Mouse (Mus musculus) forebrain, embryonic 11.5 days (tissue): ENCODE measurements around the gene Vav3. TPM values are rescaled to one million over a fixed set of nuclear protein-coding genes. Genes with fewer than 3 reads are reported as not detected.

Experiments used
- ATAC-seq: fragments of 200-750 bp; cut with Nextera tagmentation; replicated peaks from 2 replicates; pipeline ENCODE4 v1.8.0; 2017; ENCODE audit warnings: moderate TSS enrichment; ENCODE audit not compliant: low FRiP score
- DNase-seq: peaks from one replicate; pipeline ENCODE4 v3.0.0-alpha.2; 2017; ENCODE audit warnings: low spot score
- H3K27ac ChIP-seq: fragments of 300-500 bp; sonication (generic); 2 replicates; pipeline ENCODE4 v1.5.1; 2014; ENCODE audit warnings: low read depth, low read length
- H3K27me3 ChIP-seq: fragments of 300-500 bp; sonication (generic); 2 replicates; pipeline ENCODE4 v1.6.1; 2014; ENCODE audit warnings: mild to moderate bottlenecking, low read length, mixed read lengths; ENCODE audit not compliant: control insufficient read depth, insufficient read depth
- H3K36me3 ChIP-seq: fragments of 300-500 bp; sonication (generic); 2 replicates; pipeline ENCODE4 v1.6.1; 2014; ENCODE audit warnings: mild to moderate bottlenecking, low read length, moderate library complexity, mixed read lengths; ENCODE audit not compliant: control insufficient read depth, insufficient read depth
- H3K4me1 ChIP-seq: fragments of 300-500 bp; sonication (generic); replicated peaks from 2 replicates; pipeline ENCODE4 v1.6.1; 2014; ENCODE audit warnings: low read length, mixed read lengths; ENCODE audit not compliant: control insufficient read depth, insufficient read depth
- H3K4me2 ChIP-seq: fragments of 300-500 bp; sonication (generic); 2 replicates; pipeline ENCODE4 v1.6.1; 2014; ENCODE audit warnings: low read depth, mild to moderate bottlenecking, low read length, moderate library complexity, mixed read lengths; ENCODE audit not compliant: severe bottlenecking
- H3K4me3 ChIP-seq: fragments of 300-500 bp; sonication (generic); 2 replicates; pipeline ENCODE4 v1.5.1; 2014; ENCODE audit warnings: low read depth, low read length
- H3K9ac ChIP-seq: fragments of 300-500 bp; sonication (generic); 2 replicates; pipeline ENCODE4 v1.6.1; 2014; ENCODE audit warnings: low read length
- H3K9me3 ChIP-seq: fragments of 300-500 bp; sonication (generic); 2 replicates; pipeline ENCODE4 v1.6.1; 2016; ENCODE audit warnings: low read length, mixed read lengths; ENCODE audit not compliant: control insufficient read depth
- WGBS: fragments of 180-500 bp; shearing (Covaris S2); extraction: QIAGEN DNeasy Blood & Tissue Kit; methylation state at CpG from one replicate; pipeline ENCODE4 v1.1.7; 2014; 5-methylcytosine and 5-hydroxymethylcytosine counted together
- polyA plus RNA-seq: library from polyadenylated mRNA; unstranded; fragments of >200 nt; fragmentation: Nextera tagmentation; extraction: Ambion mirVana; gene quantifications from 2 replicates; pipeline ENCODE4 v1.2.1, GENCODE M21; 2014

Vav3 gene
- polyA plus RNA-seq, 1 experiment from 2014 or later = 9.2 TPM

DNA sequence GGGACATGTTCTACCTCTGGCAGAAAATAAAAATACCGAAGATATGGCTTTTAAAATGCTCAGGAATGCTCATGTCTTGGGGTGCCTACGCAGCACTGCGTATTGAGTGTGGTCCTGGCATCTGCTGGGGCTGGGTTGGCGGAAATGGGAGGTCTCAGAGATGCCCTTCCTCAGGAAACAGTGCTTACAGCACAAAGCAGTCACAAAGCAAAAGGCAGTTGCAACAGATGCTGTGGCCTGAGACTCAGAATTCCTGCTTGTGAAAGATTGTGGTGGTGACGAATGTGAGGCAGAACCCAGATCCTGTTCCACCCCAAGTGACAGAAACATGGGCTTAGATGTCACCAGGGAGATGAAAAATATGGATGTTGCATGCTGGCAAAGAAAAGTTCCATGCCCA lies 21.4 kb downstream of the Vav3 start:
- DNase-seq (no peak), ATAC-seq (no peak)
- Histone ChIP-seq H3K9me3 (no peaks in the 10 kb centered on the region), H3K4me2 (no peak overlapping the region), H3K27ac (no peak overlapping the region), H3K27me3 (no peaks in the 10 kb centered on the region), H3K9ac (no peak overlapping the region), H3K36me3 (no peaks in the 10 kb centered on the region), H3K4me3 (no peak overlapping the region), H3K4me1 (no peaks in the 10 kb centered on the region)
- 89% methylated on average over 5 of the region's 5 CpGs for WGBS

DNA sequence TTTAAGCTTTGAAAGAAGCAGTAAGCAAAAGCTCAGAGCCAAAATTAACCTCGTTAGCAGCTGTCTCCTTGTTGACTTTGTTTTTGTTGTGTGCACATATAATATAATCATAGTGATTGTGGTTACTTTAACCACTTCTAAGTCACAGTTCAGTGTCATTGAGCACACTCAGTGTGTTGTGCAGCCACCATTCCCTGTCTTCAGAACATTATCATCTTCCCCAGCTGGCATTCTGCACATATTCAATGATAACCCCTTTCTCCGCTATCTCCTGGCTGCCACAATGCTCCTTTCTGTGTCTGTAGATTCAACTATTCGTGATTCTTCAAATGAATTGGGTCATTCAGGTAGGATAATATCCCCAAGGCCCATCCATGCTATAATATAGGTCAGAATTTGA lies 21.9 kb downstream of the Vav3 start:
- Histone ChIP-seq H3K27ac (no peak overlapping the region), H3K36me3 (no peaks in the 10 kb centered on the region), H3K9ac (no peak overlapping the region), H3K27me3 (no peaks in the 10 kb centered on the region), H3K4me3 (no peak overlapping the region), H3K4me1 (no peaks in the 10 kb centered on the region), H3K9me3 (no peaks in the 10 kb centered on the region), H3K4me2 (no peak overlapping the region)
- no peak for ATAC-seq
- DNase-seq = no peak
- WGBS = 81% methylated on average over 3 of the region's 3 CpGs

GRCm38 (mm10) chr3:109363522-109363921 lies 23.1 kb downstream of the Vav3 start:
- Histone ChIP-seq H3K36me3 (no peaks in the 10 kb centered on the region), H3K4me3 (no peak overlapping the region), H3K4me2 (no peak overlapping the region), H3K27ac (no peak overlapping the region), H3K27me3 (no peaks in the 10 kb centered on the region), H3K4me1 (no peaks in the 10 kb centered on the region), H3K9me3 (no peaks in the 10 kb centered on the region), H3K9ac (no peak overlapping the region)
- no peak for DNase-seq
- no peak for ATAC-seq
- WGBS = 83% methylated on average over 5 of the region's 5 CpGs

DNA sequence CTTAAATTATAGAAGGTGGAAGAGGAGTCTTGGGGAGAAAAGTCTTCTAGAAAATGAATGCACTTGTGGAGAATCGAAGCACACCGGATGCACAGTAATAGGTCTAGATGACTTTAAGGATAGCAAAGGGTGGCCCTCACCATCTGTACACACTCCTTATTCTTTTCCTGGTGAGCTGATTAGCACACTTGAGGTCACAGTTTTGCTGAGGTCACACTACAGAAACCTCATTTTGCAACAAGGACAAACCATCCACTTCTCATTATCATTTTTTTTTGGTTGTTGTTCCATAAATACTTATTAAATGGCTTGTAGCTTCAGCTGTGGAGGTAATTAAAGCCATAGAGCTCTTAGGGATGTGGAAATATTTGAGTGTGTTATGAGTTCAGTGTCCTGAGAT lies 25.4 kb downstream of the Vav3 start:
- H3K9me3 ChIP-seq = no peaks in the 10 kb centered on the region
- DNase-seq = no peak
- H3K4me2 ChIP-seq = no peak overlapping the region
- H3K9ac ChIP-seq = no peak overlapping the region
- H3K27ac ChIP-seq = no peak overlapping the region
- no peak overlapping the region for H3K4me3 ChIP-seq
- no peaks in the 10 kb centered on the region for H3K27me3 ChIP-seq
- H3K36me3 ChIP-seq = no peaks in the 10 kb centered on the region
- H3K4me1 ChIP-seq = no peaks in the 10 kb centered on the region
- 85% methylated on average over 2 of the region's 2 CpGs for WGBS
- ATAC-seq = no peak

DNA sequence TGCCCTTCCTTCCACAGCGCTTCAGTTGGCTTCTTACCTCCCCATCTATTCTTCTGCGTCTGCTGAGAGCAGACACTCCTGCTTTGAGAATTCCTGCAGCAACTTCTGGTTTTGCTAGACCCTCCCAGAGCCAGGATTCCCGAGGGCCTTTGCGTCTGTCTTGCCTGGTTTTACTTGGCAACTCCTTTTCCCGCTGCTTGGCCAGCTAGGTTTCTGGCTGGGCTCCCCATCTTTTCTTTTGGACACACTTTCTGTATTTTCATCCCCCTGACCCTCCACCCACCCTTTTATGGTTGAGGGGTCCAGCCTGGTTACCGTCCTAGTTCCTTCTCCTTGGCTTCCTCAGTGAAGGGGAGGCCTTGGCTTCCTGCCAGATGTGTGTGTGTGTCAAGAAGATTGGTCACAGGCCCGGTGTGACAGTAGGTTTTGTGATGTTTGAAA lies 26.0 kb downstream of the Vav3 start:
- no peak overlapping the region for H3K27ac ChIP-seq
- 80% methylated on average over 7 of the region's 7 CpGs for WGBS
- no peak overlapping the region for H3K4me3 ChIP-seq
- H3K36me3 ChIP-seq = no peaks in the 10 kb centered on the region
- no peak overlapping the region for H3K4me2 ChIP-seq
- ATAC-seq = no peak
- H3K4me1 ChIP-seq = no peaks in the 10 kb centered on the region
- no peak overlapping the region for H3K9ac ChIP-seq
- H3K27me3 ChIP-seq = no peaks in the 10 kb centered on the region
- no peaks in the 10 kb centered on the region for H3K9me3 ChIP-seq
- DNase-seq = no peak

DNA sequence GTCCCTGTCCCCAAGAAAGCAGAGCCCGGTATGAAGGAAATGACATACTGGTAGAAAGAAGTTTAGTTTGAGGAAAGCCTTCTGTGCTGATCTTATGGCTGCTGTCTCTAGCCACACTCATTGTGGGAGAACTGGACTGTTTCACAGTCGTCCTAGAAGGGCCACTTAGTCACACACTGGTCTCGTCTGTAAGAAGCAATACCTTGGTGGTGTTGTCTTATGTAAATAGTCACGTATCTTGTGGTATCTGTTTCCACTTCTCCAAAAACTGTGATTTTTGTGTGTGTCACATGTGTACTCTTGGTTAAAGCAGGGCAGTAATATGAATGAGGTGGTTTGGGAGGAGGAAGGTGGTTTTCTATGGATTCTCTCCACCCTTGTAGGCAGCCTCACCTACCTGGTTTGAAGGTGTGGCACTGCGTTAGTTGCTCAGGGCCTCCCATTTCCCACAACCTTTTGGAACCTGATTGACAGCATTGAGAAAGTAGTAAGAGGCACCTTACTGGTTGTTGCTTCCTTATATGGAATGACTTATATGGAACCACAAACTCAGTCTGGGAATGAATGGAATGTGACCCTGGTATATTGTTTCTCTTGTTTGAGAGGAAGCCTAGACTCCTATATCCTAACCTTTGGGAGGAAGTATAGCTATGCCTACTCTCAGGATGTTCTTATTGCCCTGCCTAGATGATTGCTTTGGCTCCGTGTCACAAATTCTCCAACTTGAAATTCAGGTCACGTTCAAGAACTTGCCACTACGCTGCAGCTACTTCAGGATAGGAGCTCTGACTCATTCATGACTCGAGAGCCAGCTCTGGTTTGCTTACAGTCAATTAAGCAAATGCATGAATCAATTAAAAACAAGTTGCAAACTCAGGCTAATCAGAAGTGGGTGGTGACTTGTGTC lies 28.2 kb downstream of the Vav3 start:
- Histone ChIP-seq H3K9ac (no peak overlapping the region), H3K4me3 (no peak overlapping the region), H3K4me1 (no peaks in the 10 kb centered on the region), H3K4me2 (no peak overlapping the region), H3K27me3 (no peaks in the 10 kb centered on the region), H3K9me3 (no peaks in the 10 kb centered on the region), H3K36me3 (no peaks in the 10 kb centered on the region), H3K27ac (no peak overlapping the region)
- no peak for DNase-seq
- no peak for ATAC-seq
- WGBS = 80% methylated on average over 9 of the region's 9 CpGs

DNA sequence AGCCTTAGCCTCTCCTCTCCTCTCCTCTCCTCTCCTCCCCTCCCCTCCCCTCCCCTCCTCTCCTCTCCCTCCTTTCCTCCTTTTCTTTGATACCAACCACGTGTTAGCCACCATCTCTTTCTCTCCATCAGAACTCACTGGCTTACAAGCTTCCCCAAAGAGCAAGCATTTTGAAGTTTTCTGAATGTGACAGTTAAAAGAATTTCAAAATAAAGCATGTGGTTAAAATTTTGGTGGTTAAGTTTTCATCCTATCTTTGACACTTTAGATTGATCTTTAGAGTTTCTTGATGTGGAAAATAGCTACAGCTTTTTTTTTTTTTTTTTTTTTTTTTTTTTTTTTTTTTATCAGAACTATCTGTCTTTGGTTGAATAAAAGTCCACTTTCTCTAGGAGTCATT lies 31.1 kb downstream of the Vav3 start:
- Histone ChIP-seq H3K27me3 (no peaks in the 10 kb centered on the region), H3K9ac (no peak overlapping the region), H3K9me3 (no peaks in the 10 kb centered on the region), H3K4me1 (no peaks in the 10 kb centered on the region), H3K36me3 (no peaks in the 10 kb centered on the region), H3K27ac (no peak overlapping the region), H3K4me2 (no peak overlapping the region), H3K4me3 (no peak overlapping the region)
- no CpG with 5 or more reads among the region's 1 CpGs for WGBS
- no peak for ATAC-seq
- DNase-seq = no peak

DNA sequence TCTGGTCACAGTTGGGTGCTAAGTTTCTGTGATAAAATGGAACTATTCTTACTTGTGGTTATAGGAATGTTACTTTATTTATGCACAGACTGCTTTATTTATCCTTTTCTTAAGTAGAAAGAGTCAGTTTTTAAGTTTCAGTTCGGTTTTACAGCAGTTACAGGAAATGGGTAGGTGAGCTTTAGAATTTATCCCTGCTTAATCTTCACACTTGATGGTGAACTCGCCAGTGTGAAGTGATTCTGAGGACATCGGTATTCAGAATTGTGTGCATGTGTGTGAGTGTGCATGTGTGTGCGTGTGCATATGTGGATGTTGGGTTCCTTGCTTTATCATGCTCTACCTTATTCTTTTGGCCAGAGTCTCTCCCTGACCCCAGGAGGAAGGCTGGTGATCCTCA lies 32.2 kb downstream of the Vav3 start:
- DNase-seq (no peak), ATAC-seq (no peak)
- Histone ChIP-seq H3K27ac (no peak overlapping the region), H3K9me3 (no peaks in the 10 kb centered on the region), H3K27me3 (no peaks in the 10 kb centered on the region), H3K4me3 (no peak overlapping the region), H3K9ac (no peak overlapping the region), H3K4me2 (no peak overlapping the region), H3K36me3 (no peaks in the 10 kb centered on the region), H3K4me1 (no peaks in the 10 kb centered on the region)
- WGBS = 86% methylated on average over 4 of the region's 4 CpGs

GRCm38 (mm10) chr3:109378278-109378677 lies 37.8 kb downstream of the Vav3 start:
- H3K9me3 ChIP-seq = no peaks in the 10 kb centered on the region
- DNase-seq = no peak
- H3K36me3 ChIP-seq = no peaks in the 10 kb centered on the region
- ATAC-seq = no peak
- H3K27ac ChIP-seq = no peak overlapping the region
- no peak overlapping the region for H3K4me2 ChIP-seq
- H3K4me1 ChIP-seq = no peaks in the 10 kb centered on the region
- 72% methylated on average over 4 of the region's 4 CpGs for WGBS
- no peaks in the 10 kb centered on the region for H3K27me3 ChIP-seq
- no peak overlapping the region for H3K4me3 ChIP-seq
- no peak overlapping the region for H3K9ac ChIP-seq
